Mouse (Mus musculus): Measurements from ENCODE around the gene Ybx3. TPM values are rescaled to one million over a fixed set of nuclear protein-coding genes. Genes with fewer than 3 reads are reported as not detected.

Ybx3 gene
- polyA plus RNA-seq, 1 experiment from 2014 or later = 32.2 TPM

- Histone ChIP-seq H3K9me3 (ENCODE audit: low read length) (no peaks in the 10 kb centered on the region), H3K27me3 (ENCODE audit: insufficient read depth, low read length) (no peaks in the 10 kb centered on the region), H3K9ac (replicated peaks; ENCODE audit: low read length) (no peak overlapping the region), H3K27ac (ENCODE audit: low read length) (no peak overlapping the region), H3K4me1 (ENCODE audit: insufficient read depth, low read length) (no peaks in the 10 kb centered on the region), H3K4me3 (ENCODE audit: low read length) (no peak overlapping the region), H3K36me3 (ENCODE audit: insufficient read depth, low read length) (no peaks in the 10 kb centered on the region), H3K4me2 (replicated peaks; ENCODE audit: low read depth, low read length) (no peak overlapping the region)
- ATAC-seq (ENCODE audit: low FRiP score, low TSS enrichment) = peak; percentile 78; the same call in 1 of the 2 replicates
- 38% methylated on average over 2 of the region's 2 CpGs for WGBS
Observed at GRCm38 (mm10) chr6:131347026-131347425, 41.2 kb downstream of the Ybx3 start.

GRCm38 (mm10) chr6:131344346-131344745 is 43.9 kb downstream of the Ybx3 start:
- no peak for ATAC-seq (ENCODE audit: low FRiP score, low TSS enrichment)
- Histone ChIP-seq H3K9me3 (ENCODE audit: low read length) (no peaks in the 10 kb centered on the region), H3K27ac (ENCODE audit: low read length) (no peak overlapping the region), H3K36me3 (ENCODE audit: insufficient read depth, low read length) (no peaks in the 10 kb centered on the region), H3K9ac (replicated peaks; ENCODE audit: low read length) (no peak overlapping the region), H3K4me3 (ENCODE audit: low read length) (no peak overlapping the region), H3K4me1 (ENCODE audit: insufficient read depth, low read length) (no peaks in the 10 kb centered on the region), H3K4me2 (replicated peaks; ENCODE audit: low read depth, low read length) (no peak overlapping the region), H3K27me3 (ENCODE audit: insufficient read depth, low read length) (no peaks in the 10 kb centered on the region)
- 76% methylated on average over 7 of the region's 7 CpGs for WGBS

GRCm38 (mm10) chr6:131340082-131340481 is 48.2 kb downstream of the Ybx3 start:
- ATAC-seq (ENCODE audit: low FRiP score, low TSS enrichment) = no peak
- 57% methylated on average over 3 of the region's 3 CpGs for WGBS
- Histone ChIP-seq H3K4me2 (replicated peaks; ENCODE audit: low read depth, low read length) (no peak overlapping the region), H3K9ac (replicated peaks; ENCODE audit: low read length) (no peak overlapping the region), H3K9me3 (ENCODE audit: low read length) (no peaks in the 10 kb centered on the region), H3K36me3 (ENCODE audit: insufficient read depth, low read length) (no peaks in the 10 kb centered on the region), H3K27me3 (ENCODE audit: insufficient read depth, low read length) (no peaks in the 10 kb centered on the region), H3K4me3 (ENCODE audit: low read length) (no peak overlapping the region), H3K27ac (ENCODE audit: low read length) (no peak overlapping the region), H3K4me1 (ENCODE audit: insufficient read depth, low read length) (no peaks in the 10 kb centered on the region)

GRCm38 (mm10) chr6:131339309-131339708 is 49.0 kb downstream of the Ybx3 start:
- WGBS = 86% methylated on average over 3 of the region's 3 CpGs
- no peak overlapping the region for H3K4me2 ChIP-seq (replicated peaks; ENCODE audit: low read depth, low read length)
- H3K27ac ChIP-seq (ENCODE audit: low read length) = no peak overlapping the region
- no peaks in the 10 kb centered on the region for H3K36me3 ChIP-seq (ENCODE audit: insufficient read depth, low read length)
- no peaks in the 10 kb centered on the region for H3K9me3 ChIP-seq (ENCODE audit: low read length)
- ATAC-seq (ENCODE audit: low FRiP score, low TSS enrichment) = no peak
- H3K4me1 ChIP-seq (ENCODE audit: insufficient read depth, low read length) = no peaks in the 10 kb centered on the region
- no peak overlapping the region for H3K4me3 ChIP-seq (ENCODE audit: low read length)
- H3K27me3 ChIP-seq (ENCODE audit: insufficient read depth, low read length) = no peaks in the 10 kb centered on the region
- no peak overlapping the region for H3K9ac ChIP-seq (replicated peaks; ENCODE audit: low read length)

DNA sequence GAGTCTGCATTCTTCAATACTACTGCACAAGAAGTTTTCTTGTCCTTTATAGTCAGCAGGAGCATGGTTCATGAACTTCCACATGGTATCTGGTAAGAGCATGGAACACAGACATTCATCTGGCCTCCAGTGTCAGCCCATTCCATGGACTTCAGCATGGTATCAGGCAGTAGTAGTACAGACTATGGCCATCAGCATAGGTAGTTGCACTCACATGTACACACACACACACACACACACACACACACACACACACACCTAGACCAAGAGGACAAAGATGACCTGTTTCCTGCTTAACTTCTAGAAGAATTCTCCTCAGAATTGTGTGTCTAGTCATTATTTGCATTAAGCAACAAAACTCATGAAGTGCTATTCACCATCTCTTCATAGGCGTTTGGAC is 49.5 kb downstream of the Ybx3 start:
- ATAC-seq (ENCODE audit: low FRiP score, low TSS enrichment) = no peak
- no peaks in the 10 kb centered on the region for H3K9me3 ChIP-seq (ENCODE audit: low read length)
- no peak overlapping the region for H3K4me2 ChIP-seq (replicated peaks; ENCODE audit: low read depth, low read length)
- no peak overlapping the region for H3K9ac ChIP-seq (replicated peaks; ENCODE audit: low read length)
- 88% methylated on average over 1 of the region's 1 CpGs for WGBS
- H3K4me1 ChIP-seq (ENCODE audit: insufficient read depth, low read length) = no peaks in the 10 kb centered on the region
- H3K27me3 ChIP-seq (ENCODE audit: insufficient read depth, low read length) = no peaks in the 10 kb centered on the region
- H3K36me3 ChIP-seq (ENCODE audit: insufficient read depth, low read length) = no peaks in the 10 kb centered on the region
- H3K4me3 ChIP-seq (ENCODE audit: low read length) = no peak overlapping the region
- no peak overlapping the region for H3K27ac ChIP-seq (ENCODE audit: low read length)

- Histone ChIP-seq H3K4me1 (ENCODE audit: insufficient read depth, low read length) (no peaks in the 10 kb centered on the region), H3K4me2 (replicated peaks; ENCODE audit: low read depth, low read length) (no peak overlapping the region), H3K27me3 (ENCODE audit: insufficient read depth, low read length) (no peaks in the 10 kb centered on the region), H3K9ac (replicated peaks; ENCODE audit: low read length) (no peak overlapping the region), H3K36me3 (ENCODE audit: insufficient read depth, low read length) (no peaks in the 10 kb centered on the region), H3K9me3 (ENCODE audit: low read length) (no peaks in the 10 kb centered on the region), H3K27ac (ENCODE audit: low read length) (no peak overlapping the region), H3K4me3 (ENCODE audit: low read length) (no peak overlapping the region)
- 90% methylated on average over 2 of the region's 2 CpGs for WGBS
- no peak for ATAC-seq (ENCODE audit: low FRiP score, low TSS enrichment)
Observed at GRCm38 (mm10) chr6:131327076-131327475, 61.2 kb downstream of the Ybx3 start.

GRCm38 (mm10) chr6:131321854-131322639 is 66.2 kb downstream of the Ybx3 start:
- H3K4me1 ChIP-seq (ENCODE audit: insufficient read depth, low read length) = no peaks in the 10 kb centered on the region
- no peak for ATAC-seq (ENCODE audit: low FRiP score, low TSS enrichment)
- H3K27ac ChIP-seq (ENCODE audit: low read length) = no peak overlapping the region
- H3K4me2 ChIP-seq (replicated peaks; ENCODE audit: low read depth, low read length) = no peak overlapping the region
- H3K36me3 ChIP-seq (ENCODE audit: insufficient read depth, low read length) = no peaks in the 10 kb centered on the region
- no peak overlapping the region for H3K4me3 ChIP-seq (ENCODE audit: low read length)
- H3K27me3 ChIP-seq (ENCODE audit: insufficient read depth, low read length) = no peaks in the 10 kb centered on the region
- 56% methylated on average over 3 of the region's 3 CpGs for WGBS
- no peaks in the 10 kb centered on the region for H3K9me3 ChIP-seq (ENCODE audit: low read length)
- H3K9ac ChIP-seq (replicated peaks; ENCODE audit: low read length) = no peak overlapping the region

DNA sequence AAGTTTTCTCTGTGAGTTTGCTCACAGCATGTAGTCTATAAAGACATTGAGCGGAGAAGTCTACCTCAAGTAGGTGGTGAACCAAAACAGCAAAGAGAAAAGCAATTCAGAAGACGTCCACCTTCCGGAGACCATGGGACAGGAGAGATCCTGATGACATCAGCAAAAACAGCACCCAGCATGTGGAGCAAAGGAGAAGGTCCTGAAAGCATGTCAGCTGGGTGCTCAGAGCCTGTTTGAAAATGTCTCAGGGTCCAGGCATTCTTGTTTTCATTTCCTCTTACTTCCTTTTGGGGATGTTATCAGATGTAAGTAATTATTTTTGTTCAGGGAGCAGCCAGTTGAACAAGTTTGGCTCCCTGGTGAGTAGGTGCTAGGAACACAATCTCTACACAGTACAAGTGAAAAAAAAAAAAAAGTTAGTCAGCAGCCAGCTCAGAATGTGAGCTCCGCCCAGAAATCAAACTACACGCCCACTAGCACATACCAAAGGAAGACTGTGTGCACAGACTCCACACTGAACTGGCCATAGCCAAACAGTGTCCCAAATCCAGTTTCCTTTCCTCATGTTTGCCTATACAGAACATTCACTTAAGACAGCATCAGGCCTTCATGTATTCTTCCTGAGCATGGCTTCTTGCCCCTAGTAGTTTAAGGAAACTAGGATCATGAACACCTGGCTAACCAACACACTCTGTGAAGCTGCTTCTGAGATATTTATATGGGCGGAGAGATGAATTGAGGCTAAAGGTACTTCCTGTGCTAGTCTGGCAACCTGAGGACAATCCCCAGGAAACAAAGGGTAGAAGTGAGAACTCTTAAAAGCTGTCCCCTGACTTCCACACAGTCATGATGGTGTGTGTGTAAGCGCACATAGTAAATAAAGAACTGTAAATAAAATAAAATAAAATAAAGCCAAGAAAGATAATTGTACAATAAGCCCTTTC is 71.8 kb downstream of the Ybx3 start:
- H3K4me3 ChIP-seq (ENCODE audit: low read length) = no peak overlapping the region
- peak; percentile 65; the same call in 1 of the 2 replicates for ATAC-seq (ENCODE audit: low FRiP score, low TSS enrichment)
- no peaks in the 10 kb centered on the region for H3K27me3 ChIP-seq (ENCODE audit: insufficient read depth, low read length)
- no peak overlapping the region for H3K4me2 ChIP-seq (replicated peaks; ENCODE audit: low read depth, low read length)
- H3K9ac ChIP-seq (replicated peaks; ENCODE audit: low read length) = no peak overlapping the region
- H3K27ac ChIP-seq (ENCODE audit: low read length) = 0 out of 2 replicates have a peak overlapping the region, but pooled peaks have one; percentile 9
- H3K9me3 ChIP-seq (ENCODE audit: low read length) = no peaks in the 10 kb centered on the region
- no peaks in the 10 kb centered on the region for H3K4me1 ChIP-seq (ENCODE audit: insufficient read depth, low read length)
- 77% methylated on average over 7 of the region's 7 CpGs for WGBS
- no peaks in the 10 kb centered on the region for H3K36me3 ChIP-seq (ENCODE audit: insufficient read depth, low read length)

Data from kidney, embryonic 16.5 days (tissue).